Mouse (Mus musculus): ENCODE results near the gene H2-Aa.

H2-Aa gene

GRCm38 (mm10) chr17:34304751-34305150 lies 17.1 kb upstream of the H2-Aa start:
- ChIA-PET POLR2A (interaction anchor here in 1 of 4 experiments (0.7 to 1.4 kb wide), 4 partner anchors 40 to 187 kb away, joined by 3 to 5 read pairs (median 4); no protein-coding TSS in a partner anchor), CTCF (interaction anchor here in 2 of 4 experiments (0.9 to 1.4 kb wide), 2 partner anchors 9 kb away, joined by 4 to 5 read pairs; no protein-coding TSS in a partner anchor)

GRCm38 (mm10) chr17:34303789-34304188 lies 16.2 kb upstream of the H2-Aa start:
- POLR2A ChIA-PET, result interaction anchor here in 1 of 4 experiments (1.1 to 1.4 kb wide), 2 partner anchors 183 to 647 kb away, joined by 3 read pairs; no protein-coding TSS in a partner anchor

GRCm38 (mm10) chr17:34301670-34302190 lies 14.1 kb upstream of the H2-Aa start:
- ChIA-PET POLR2A (interaction anchor here in 1 of 4 experiments (0.9 to 1.0 kb wide), 2 partner anchors 9 to 182 kb away, joined by 3 read pairs; partner anchors contain the start of gene H2-DMa), CTCF (interaction anchor here in 2 of 4 experiments (0.5 to 1.6 kb wide), 2 partner anchors 12 to 317 kb away, joined by 3 to 5 read pairs; no protein-coding TSS in a partner anchor)

More at GRCm38 (mm10) chr17:34303789-34304188, 16.2 kb upstream of the H2-Aa start:
- CTCF ChIA-PET, result no interaction called here

GRCm38 (mm10) chr17:34300691-34301566 lies 13.3 kb upstream of the H2-Aa start:
- CTCF ChIA-PET, result interaction anchor here in 2 of 4 experiments (1.0 to 1.6 kb wide), 3 partner anchors 12 to 49 kb away, joined by 4 to 7 read pairs (median 5); no protein-coding TSS in a partner anchor

GRCm38 (mm10) chr17:34300071-34300470 lies 12.4 kb upstream of the H2-Aa start:
- ChIA-PET POLR2A (interaction anchor here in 2 of 4 experiments (0.8 to 2.8 kb wide), 5 partner anchors 13 to 180 kb away, joined by 3 to 8 read pairs (median 3); no protein-coding TSS in a partner anchor), CTCF (interaction anchor here in 2 of 4 experiments (1.0 to 1.7 kb wide), 6 partner anchors 13 to 165 kb away, joined by 3 to 7 read pairs (median 5); no protein-coding TSS in a partner anchor)

More at GRCm38 (mm10) chr17:34300691-34301566, 13.3 kb upstream of the H2-Aa start:
- POLR2A ChIA-PET, result interaction anchor here in 2 of 4 experiments (0.9 to 2.8 kb wide), 3 partner anchors 10 to 13 kb away, joined by 3 to 8 read pairs (median 3); partner anchors contain the start of gene H2-Aa (in 1 of the 2)

GRCm38 (mm10) chr17:34299356-34299755 lies 11.7 kb upstream of the H2-Aa start:
- CTCF ChIA-PET, result interaction anchor here in 3 of 4 experiments (1.0 to 1.7 kb wide), 7 partner anchors 13 to 256 kb away, joined by 3 to 7 read pairs (median 5); no protein-coding TSS in a partner anchor

GRCm38 (mm10) chr17:34295891-34296794 lies 8.5 kb upstream of the H2-Aa start:
- POLR2A ChIA-PET, result interaction anchor here in 1 of 4 experiments (0.7 to 1.0 kb wide), 4 partner anchors 51 to 308 kb away, joined by 3 read pairs; partner anchors contain the start of gene Agpat1
- CTCF ChIA-PET, result interaction anchor here in 2 of 4 experiments (0.6 to 1.0 kb wide), 2 partner anchors 10 to 17 kb away, joined by 3 read pairs; no protein-coding TSS in a partner anchor

More at GRCm38 (mm10) chr17:34299356-34299755, 11.7 kb upstream of the H2-Aa start:
- POLR2A ChIA-PET, result interaction anchor here in 2 of 4 experiments (0.8 to 2.8 kb wide), 6 partner anchors 11 to 179 kb away, joined by 3 to 8 read pairs (median 3); no protein-coding TSS in a partner anchor

- POLR2A ChIA-PET, result no interaction called here
- CTCF ChIA-PET, result interaction anchor here in 1 of 4 experiments (0.6 kb wide), 1 partner anchor 9 kb away, joined by 3 read pairs; no protein-coding TSS in a partner anchor
Measured at GRCm38 (mm10) chr17:34295307-34295706, 7.7 kb upstream of the H2-Aa start.

GRCm38 (mm10) chr17:34294249-34294648 lies 6.6 kb upstream of the H2-Aa start:
- ChIA-PET CTCF (no interaction called here), POLR2A (no interaction called here)

GRCm38 (mm10) chr17:34293533-34293932 lies 5.9 kb upstream of the H2-Aa start:
- CTCF ChIA-PET, result interaction anchor here in 1 of 4 experiments (0.7 kb wide), 1 partner anchor 75 kb away, joined by 4 read pairs; no protein-coding TSS in a partner anchor
- POLR2A ChIA-PET, result interaction anchor here in 1 of 4 experiments (0.6 kb wide), 1 partner anchor 174 kb away, joined by 3 read pairs; the partner anchor contains the start of gene H2-DMa

- CTCF ChIA-PET, result interaction anchor here in 1 of 4 experiments (1.4 kb wide), 1 partner anchor 21 kb away, joined by 4 read pairs; no protein-coding TSS in a partner anchor
- POLR2A ChIA-PET, result interaction anchor here in 1 of 4 experiments (0.9 kb wide), 1 partner anchor 42 kb away, joined by 3 read pairs; no protein-coding TSS in a partner anchor
Measured at GRCm38 (mm10) chr17:34292570-34292969, 4.9 kb upstream of the H2-Aa start.

GRCm38 (mm10) chr17:34291609-34292008 lies 4.0 kb upstream of the H2-Aa start:
- CTCF ChIA-PET, result interaction anchor here in 1 of 4 experiments (0.5 to 1.4 kb wide), 3 partner anchors 22 to 937 kb away, joined by 3 to 4 read pairs (median 4); no protein-coding TSS in a partner anchor
- POLR2A ChIA-PET, result interaction anchor here in 2 of 4 experiments (0.7 to 1.2 kb wide), 3 partner anchors 15 to 41 kb away, joined by 3 to 4 read pairs (median 4); no protein-coding TSS in a partner anchor

GRCm38 (mm10) chr17:34288131-34288530 lies 508 bp upstream of the H2-Aa start:
- POLR2A ChIA-PET, result interaction anchor here in 3 of 4 experiments (0.6 to 1.4 kb wide), 5 partner anchors 9 to 195 kb away, joined by 3 to 5 read pairs (median 3); no protein-coding TSS in a partner anchor

GRCm38 (mm10) chr17:34286999-34287398 lies 624 bp downstream of the H2-Aa start:
- ChIA-PET CTCF (interaction anchor here in 3 of 4 experiments (0.6 to 2.1 kb wide), 9 partner anchors 9 to 124 kb away, joined by 3 to 8 read pairs (median 3); no protein-coding TSS in a partner anchor), POLR2A (interaction anchor here in 2 of 4 experiments (1.0 to 1.2 kb wide), 3 partner anchors 12 to 35 kb away, joined by 3 read pairs; no protein-coding TSS in a partner anchor)

More at GRCm38 (mm10) chr17:34288131-34288530, 508 bp upstream of the H2-Aa start:
- CTCF ChIA-PET, result interaction anchor here (0.6 to 2.0 kb wide), 6 partner anchors 25 to 276 kb away, joined by 3 to 12 read pairs (median 4); partner anchors contain the start of gene Notch4 (in 1 of the 4)

GRCm38 (mm10) chr17:34286501-34286900 lies 1.1 kb downstream of the H2-Aa start:
- ChIA-PET POLR2A (interaction anchor here in 2 of 4 experiments (1.0 to 1.2 kb wide), 2 partner anchors 12 to 13 kb away, joined by 3 read pairs; no protein-coding TSS in a partner anchor), CTCF (interaction anchor here in 3 of 4 experiments (0.6 to 2.1 kb wide), 11 partner anchors 9 to 125 kb away, joined by 3 to 8 read pairs (median 3); no protein-coding TSS in a partner anchor)

- POLR2A ChIA-PET, result interaction anchor here in 2 of 4 experiments (0.5 to 1.2 kb wide), 3 partner anchors 11 to 362 kb away, joined by 3 read pairs; no protein-coding TSS in a partner anchor
- CTCF ChIA-PET, result interaction anchor here in 3 of 4 experiments (0.9 to 2.1 kb wide), 7 partner anchors 10 to 126 kb away, joined by 3 to 8 read pairs (median 3); no protein-coding TSS in a partner anchor
Measured at GRCm38 (mm10) chr17:34285848-34286247, 1.8 kb downstream of the H2-Aa start.

All from embryonic stem cell, embryonic (primary cell).